Comparison of ENCODE assay signal across 8 mouse cellular contexts in genomic region chr5:137029643-137030415, GRCm38 (mm10). TPM values are rescaled to one million over a fixed set of nuclear protein-coding genes. Genes with fewer than 3 reads are reported as not detected.
DNase-seq lines count a peak whose midpoint lies in the region; ATAC-seq and TF ChIP-seq lines count a peak whose summit lies in the region.

No protein-coding gene starts in this region.

- peak; percentile 75 for ATAC-seq in granulocyte monocyte progenitor cell, adult 5-6 weeks (replicated peaks; ENCODE audit: poor library complexity, severe bottlenecking)
- peak; percentile 60 for ATAC-seq in intestine, postnatal 0 days

- H3K9me3 ChIP-seq in embryonic facial prominence, embryonic 10.5 days = no peaks in the 10 kb centered on the region
- no peaks in the 10 kb centered on the region for H3K9me3 ChIP-seq in intestine, postnatal 0 days (ENCODE audit: control insufficient read depth)
- H3K9me3 ChIP-seq in midbrain, embryonic 10.5 days (replicated peaks) = no peaks in the 10 kb centered on the region

- WGBS in embryonic facial prominence, embryonic 10.5 days = under 1% methylated on average over 52 of the region's 52 CpGs
- under 1% methylated on average over 52 of the region's 52 CpGs for WGBS in intestine, postnatal 0 days
- under 1% methylated on average over 52 of the region's 52 CpGs for WGBS in midbrain, embryonic 10.5 days

- H3K4me3 ChIP-seq in embryonic facial prominence, embryonic 10.5 days = peak overlapping the region; percentile 58
- H3K4me3 ChIP-seq in intestine, postnatal 0 days (ENCODE audit: low read depth, low read length) = peak overlapping the region; percentile 30
- peak overlapping the region; percentile 62 for H3K4me3 ChIP-seq in midbrain, embryonic 10.5 days

- no peak overlapping the region for H3K27ac ChIP-seq in embryonic facial prominence, embryonic 10.5 days (replicated peaks)
- H3K27ac ChIP-seq in intestine, postnatal 0 days (ENCODE audit: low read depth, low read length) = no peak overlapping the region
- H3K27ac ChIP-seq in midbrain, embryonic 10.5 days (replicated peaks) = 0 out of 2 replicates have a peak overlapping the region, but pooled peaks have one; percentile 17

- H3K9ac ChIP-seq in intestine, postnatal 0 days (ENCODE audit: low read depth, low read length) = no peak overlapping the region

- no peak for TF ChIP-seq CTCF in intestine, postnatal 0 days (IDR thresholded peaks at IDR 0.05; ENCODE audit: low read depth)

- peaks cover 98% of the 10 kb centered on the region for H3K27me3 ChIP-seq in embryonic facial prominence, embryonic 10.5 days (replicated peaks; ENCODE audit: low read depth, poor library complexity, severe bottlenecking)
- peaks cover 64% of the 10 kb centered on the region for H3K27me3 ChIP-seq in intestine, postnatal 0 days (replicated peaks; ENCODE audit: control insufficient read depth, insufficient read depth, low read length)
- H3K27me3 ChIP-seq in midbrain, embryonic 10.5 days (ENCODE audit: low read depth, poor library complexity, severe bottlenecking) = peaks cover 100% of the 10 kb centered on the region

- peak overlapping the region; percentile 71 for H3K4me2 ChIP-seq in intestine, postnatal 0 days (replicated peaks; ENCODE audit: low read depth)

- peaks cover 54% of the 10 kb centered on the region for H3K4me1 ChIP-seq in embryonic facial prominence, embryonic 10.5 days
- peaks cover 8% of the 10 kb centered on the region; the same call in 1 of the 2 replicates for H3K4me1 ChIP-seq in intestine, postnatal 0 days (replicated peaks; ENCODE audit: control insufficient read depth, insufficient read depth, low read length)
- peaks cover 53% of the 10 kb centered on the region for H3K4me1 ChIP-seq in midbrain, embryonic 10.5 days

- intact Hi-C loops in left cerebral cortex, postnatal 36 days (cut with DNase I) = loop anchor here (2.0 to 5.0 kb wide), 3 partner anchors 17 to 262 kb away; partner anchors contain the start of genes Ap1s1 and Ufsp1

- peaks cover under 1% of the 10 kb centered on the region; the same call in 1 of the 2 replicates for H3K36me3 ChIP-seq in embryonic facial prominence, embryonic 10.5 days (replicated peaks)
- no peaks in the 10 kb centered on the region for H3K36me3 ChIP-seq in intestine, postnatal 0 days (ENCODE audit: control insufficient read depth, insufficient read depth)
- H3K36me3 ChIP-seq in midbrain, embryonic 10.5 days = 0 out of 2 replicates have a peak, but pooled peaks cover under 1% of the 10 kb centered on the region

- DNase-seq in adrenal gland, postnatal 14 days = peak; percentile 98
- DNase-seq in embryonic facial prominence, embryonic 10.5 days (ENCODE audit: low spot score) = peak; percentile 98
- DNase-seq in left cerebral cortex, postnatal 36 days (ENCODE audit: low spot score in 2 of 2) = peak; percentile 93 to 94
- DNase-seq in midbrain, embryonic 10.5 days (ENCODE audit: low spot score) = peak; percentile 97
- peak; percentile 91 to 93 for DNase-seq in right cerebral cortex, postnatal 36 days (ENCODE audit: low spot score in 2 of 2)
- peak; percentile 89 to 97 for DNase-seq in urinary bladder, postnatal 4 days (ENCODE audit: low spot score in 2 of 2)

RNA-seq across cellular contexts. Expression of gene Vgf, which starts 3.6 kb away (rescaled TPM):
- 11.9 and 12.6 TPM in 2 replicates for total RNA-seq in adrenal gland, postnatal 14 days (2021)
- 0.39 and 0.40 TPM in 2 replicates for polyA plus RNA-seq in embryonic facial prominence, embryonic 10.5 days (2016; fragmentation: Nextera tagmentation; extraction: Ambion mirVana)
- total RNA-seq in granulocyte monocyte progenitor cell, adult 5-6 weeks (2014; fragmentation: Nextera tagmentation) = not detected in 2 replicates
- total RNA-seq in granulocyte monocyte progenitor cell, adult 5-6 weeks (2017) = not detected in 2 replicates
- polyA plus RNA-seq in intestine, postnatal 0 days (2015; fragmentation: Nextera tagmentation; extraction: Ambion mirVana) = 1.3 and 1.6 TPM in 2 replicates
- total RNA-seq in left cerebral cortex, postnatal 36 days (2021) = 100 to 1,000 TPM; 358 to 374 TPM
- 0.35 and 0.39 TPM in 2 replicates for polyA plus RNA-seq in midbrain, embryonic 10.5 days (2016; fragmentation: Nextera tagmentation; extraction: Ambion mirVana)

RNA-seq across cellular contexts. Expression of gene Ap1s1, which starts 16.1 kb away (rescaled TPM):
- 88.6 and 92.6 TPM in 2 replicates for total RNA-seq in adrenal gland, postnatal 14 days (2021)
- polyA plus RNA-seq in embryonic facial prominence, embryonic 10.5 days (2016; fragmentation: Nextera tagmentation; extraction: Ambion mirVana) = 177 and 178 TPM in 2 replicates
- total RNA-seq in granulocyte monocyte progenitor cell, adult 5-6 weeks (2014; fragmentation: Nextera tagmentation) = 84.9 and 95.5 TPM in 2 replicates
- total RNA-seq in granulocyte monocyte progenitor cell, adult 5-6 weeks (2017) = 83.1 and 86.9 TPM in 2 replicates
- polyA plus RNA-seq in intestine, postnatal 0 days (2015; fragmentation: Nextera tagmentation; extraction: Ambion mirVana) = 229 and 232 TPM in 2 replicates
- total RNA-seq in left cerebral cortex, postnatal 36 days (2021) = 100 to 1,000 TPM; 315 to 338 TPM
- polyA plus RNA-seq in midbrain, embryonic 10.5 days (2016; fragmentation: Nextera tagmentation; extraction: Ambion mirVana) = 209 and 228 TPM in 2 replicates

RNA-seq across cellular contexts. Expression of gene Znhit1, which starts 42.0 kb away (rescaled TPM):
- total RNA-seq in adrenal gland, postnatal 14 days (2021) = 64.8 and 72.1 TPM in 2 replicates
- 106 and 117 TPM in 2 replicates for polyA plus RNA-seq in embryonic facial prominence, embryonic 10.5 days (2016; fragmentation: Nextera tagmentation; extraction: Ambion mirVana)
- total RNA-seq in granulocyte monocyte progenitor cell, adult 5-6 weeks (2014; fragmentation: Nextera tagmentation) = 99.5 and 121 TPM in 2 replicates
- 49.7 and 80.0 TPM in 2 replicates for total RNA-seq in granulocyte monocyte progenitor cell, adult 5-6 weeks (2017)
- polyA plus RNA-seq in intestine, postnatal 0 days (2015; fragmentation: Nextera tagmentation; extraction: Ambion mirVana) = 84.6 and 91.1 TPM in 2 replicates
- total RNA-seq in left cerebral cortex, postnatal 36 days (2021) = 10 to 100 TPM; 90.3 to 90.8 TPM
- 102 and 105 TPM in 2 replicates for polyA plus RNA-seq in midbrain, embryonic 10.5 days (2016; fragmentation: Nextera tagmentation; extraction: Ambion mirVana)

RNA-seq across cellular contexts. Expression of gene Serpine1, which starts 42.2 kb away (rescaled TPM):
- 2.0 and 2.6 TPM in 2 replicates for total RNA-seq in adrenal gland, postnatal 14 days (2021)
- 0.12 TPM in 1 of 2 replicates, not detected in the other for polyA plus RNA-seq in embryonic facial prominence, embryonic 10.5 days (2016; fragmentation: Nextera tagmentation; extraction: Ambion mirVana)
- not detected in 2 replicates for total RNA-seq in granulocyte monocyte progenitor cell, adult 5-6 weeks (2014; fragmentation: Nextera tagmentation)
- not detected in 2 replicates for total RNA-seq in granulocyte monocyte progenitor cell, adult 5-6 weeks (2017)
- polyA plus RNA-seq in intestine, postnatal 0 days (2015; fragmentation: Nextera tagmentation; extraction: Ambion mirVana) = 0.20 and 0.22 TPM in 2 replicates
- total RNA-seq in left cerebral cortex, postnatal 36 days (2021) = under 1 TPM; 0.57 to 0.91 TPM
- 0.07 and 0.11 TPM in 2 replicates for polyA plus RNA-seq in midbrain, embryonic 10.5 days (2016; fragmentation: Nextera tagmentation; extraction: Ambion mirVana)

RNA-seq across cellular contexts. Expression of gene Plod3, which starts 43.0 kb away (rescaled TPM):
- 54.9 and 57.8 TPM in 2 replicates for total RNA-seq in adrenal gland, postnatal 14 days (2021)
- 42.6 and 44.6 TPM in 2 replicates for polyA plus RNA-seq in embryonic facial prominence, embryonic 10.5 days (2016; fragmentation: Nextera tagmentation; extraction: Ambion mirVana)
- total RNA-seq in granulocyte monocyte progenitor cell, adult 5-6 weeks (2014; fragmentation: Nextera tagmentation) = 122 and 139 TPM in 2 replicates
- 158 and 177 TPM in 2 replicates for total RNA-seq in granulocyte monocyte progenitor cell, adult 5-6 weeks (2017)
- 11.1 and 11.8 TPM in 2 replicates for polyA plus RNA-seq in intestine, postnatal 0 days (2015; fragmentation: Nextera tagmentation; extraction: Ambion mirVana)
- total RNA-seq in left cerebral cortex, postnatal 36 days (2021) = 10 to 100 TPM; 30.4 to 40.3 TPM
- 40.8 and 43.2 TPM in 2 replicates for polyA plus RNA-seq in midbrain, embryonic 10.5 days (2016; fragmentation: Nextera tagmentation; extraction: Ambion mirVana)

Comparison
In these comparisons a context has a peak if more than half of its experiments do, and no peak if none do; other contexts are left out.
1. RNA of gene Vgf, which starts 3.6 kb away (total RNA-seq): 358 to 374 TPM in left cerebral cortex, postnatal 36 days; 11.9 to 12.6 TPM in adrenal gland, postnatal 14 days and not detected in granulocyte monocyte progenitor cell, adult 5-6 weeks; every median in the first group is over 10 times any median in the second.
2. Peak in every context shown above with its lines, with median percentiles within 50 percentile points of each other: DNase-seq and H3K4me3 ChIP-seq.